Mouse (Mus musculus): ENCODE results near the gene D130043K22Rik.

DNA sequence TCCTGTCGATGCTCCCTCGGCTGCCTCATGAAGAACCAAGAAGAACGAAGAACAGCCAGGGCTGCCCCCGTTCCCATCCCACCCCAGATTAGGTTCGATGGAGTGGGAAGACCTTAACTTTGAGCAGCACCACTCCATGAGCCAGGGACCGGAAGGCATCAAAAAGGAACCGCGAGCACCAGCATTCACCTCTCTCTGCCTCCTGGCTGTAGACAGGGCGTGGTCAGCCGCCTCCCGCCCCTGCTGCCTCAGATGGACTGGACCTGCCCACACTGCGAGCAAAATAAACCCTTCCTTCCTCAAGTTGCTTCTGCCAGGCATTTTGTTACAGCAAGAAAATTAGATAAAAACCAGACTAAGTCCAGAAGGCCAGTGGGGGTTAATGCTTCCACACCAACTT lies 16.1 kb downstream of the D130043K22Rik start:
- TF ChIP-seq CTCF (IDR thresholded peaks at IDR 0.05; ENCODE audit: control insufficient read depth, insufficient read depth, insufficient replicate concordance, low read depth, low read length) (no peak), POLR2A (IDR thresholded peaks at IDR 0.05; ENCODE audit: control insufficient read depth, low read depth, low read length) (no peak)

Data from testis, adult 2 months (tissue).